Mouse (Mus musculus): ENCODE measurements at regions not wholly inside any gene's neighbourhood (a gene's known extent, or its start where the extent isn't known, plus 50 kb on each side); places are given as distances from the start of the nearest gene placed in this dataset.

GRCm38 (mm10) chr8:6140090-6140489 is 1034.9 kb upstream of the Slc10a2 start:
- 64% methylated on average over 1 of the region's 1 CpGs for WGBS
- no peaks in the 10 kb centered on the region for H3K4me1 ChIP-seq
- H3K27ac ChIP-seq = no peak overlapping the region
- no peaks in the 10 kb centered on the region for H3K27me3 ChIP-seq
- H3K36me3 ChIP-seq = no peaks in the 10 kb centered on the region
- H3K9ac ChIP-seq = no peak overlapping the region
- no peaks in the 10 kb centered on the region for H3K9me3 ChIP-seq
- ATAC-seq (ENCODE audit: insufficient number of reproducible peaks, insufficient read depth, low FRiP score, low TSS enrichment) = no peak
- no peak overlapping the region for H3K4me2 ChIP-seq (replicated peaks)
- H3K4me3 ChIP-seq = no peak overlapping the region

- H3K36me3 ChIP-seq = no peaks in the 10 kb centered on the region
- H3K9me3 ChIP-seq = no peaks in the 10 kb centered on the region
- H3K4me3 ChIP-seq = no peak overlapping the region
- H3K4me2 ChIP-seq (replicated peaks) = no peak overlapping the region
- H3K27me3 ChIP-seq = no peaks in the 10 kb centered on the region
- H3K4me1 ChIP-seq = no peaks in the 10 kb centered on the region
- no peak overlapping the region for H3K9ac ChIP-seq
- no peak overlapping the region for H3K27ac ChIP-seq
- 40% methylated on average over 4 of the region's 4 CpGs for WGBS
- ATAC-seq (ENCODE audit: insufficient number of reproducible peaks, insufficient read depth, low FRiP score, low TSS enrichment) = no peak
Measured at GRCm38 (mm10) chr8:6139171-6139570, 1034.0 kb upstream of the Slc10a2 start.

- 13% methylated on average over 3 of the region's 3 CpGs for WGBS
- H3K27me3 ChIP-seq = no peaks in the 10 kb centered on the region
- peak; percentile 84 for ATAC-seq (ENCODE audit: insufficient number of reproducible peaks, insufficient read depth, low FRiP score, low TSS enrichment)
- H3K9ac ChIP-seq = no peak overlapping the region
- no peaks in the 10 kb centered on the region for H3K4me1 ChIP-seq
- H3K4me2 ChIP-seq (replicated peaks) = no peak overlapping the region
- H3K27ac ChIP-seq = no peak overlapping the region
- no peaks in the 10 kb centered on the region for H3K36me3 ChIP-seq
- H3K4me3 ChIP-seq = no peak overlapping the region
- H3K9me3 ChIP-seq = no peaks in the 10 kb centered on the region
Measured at GRCm38 (mm10) chr8:6132243-6132751, 1027.1 kb upstream of the Slc10a2 start.

GRCm38 (mm10) chr8:6125265-6125664 is 1020.1 kb upstream of the Slc10a2 start:
- Histone ChIP-seq H3K4me1 (no peaks in the 10 kb centered on the region), H3K9me3 (no peaks in the 10 kb centered on the region), H3K27ac (no peak overlapping the region), H3K36me3 (no peaks in the 10 kb centered on the region), H3K4me3 (no peak overlapping the region), H3K4me2 (replicated peaks) (no peak overlapping the region), H3K9ac (no peak overlapping the region), H3K27me3 (no peaks in the 10 kb centered on the region)
- ATAC-seq (ENCODE audit: insufficient number of reproducible peaks, insufficient read depth, low FRiP score, low TSS enrichment) = no peak

- no peaks in the 10 kb centered on the region for H3K9me3 ChIP-seq
- H3K27ac ChIP-seq = no peak overlapping the region
- H3K9ac ChIP-seq = no peak overlapping the region
- H3K4me3 ChIP-seq = no peak overlapping the region
- no peaks in the 10 kb centered on the region for H3K27me3 ChIP-seq
- H3K36me3 ChIP-seq = no peaks in the 10 kb centered on the region
- H3K4me2 ChIP-seq (replicated peaks) = no peak overlapping the region
- H3K4me1 ChIP-seq = no peaks in the 10 kb centered on the region
- ATAC-seq (ENCODE audit: insufficient number of reproducible peaks, insufficient read depth, low FRiP score, low TSS enrichment) = no peak
Measured at GRCm38 (mm10) chr8:6119506-6119905, 1014.4 kb upstream of the Slc10a2 start.

- no peaks in the 10 kb centered on the region for H3K36me3 ChIP-seq
- no peak overlapping the region for H3K4me3 ChIP-seq
- H3K4me2 ChIP-seq (replicated peaks) = no peak overlapping the region
- H3K9me3 ChIP-seq = no peaks in the 10 kb centered on the region
- WGBS = 84% methylated on average over 2 of the region's 2 CpGs
- no peak overlapping the region for H3K27ac ChIP-seq
- no peak overlapping the region for H3K9ac ChIP-seq
- no peaks in the 10 kb centered on the region for H3K4me1 ChIP-seq
- H3K27me3 ChIP-seq = no peaks in the 10 kb centered on the region
- no peak for ATAC-seq (ENCODE audit: insufficient number of reproducible peaks, insufficient read depth, low FRiP score, low TSS enrichment)
Measured at GRCm38 (mm10) chr8:6111351-6111750, 1006.2 kb upstream of the Slc10a2 start.

- Histone ChIP-seq H3K27me3 (no peaks in the 10 kb centered on the region), H3K27ac (no peak overlapping the region), H3K4me3 (no peak overlapping the region), H3K4me2 (replicated peaks) (no peak overlapping the region), H3K9me3 (no peaks in the 10 kb centered on the region), H3K9ac (no peak overlapping the region), H3K4me1 (no peaks in the 10 kb centered on the region), H3K36me3 (no peaks in the 10 kb centered on the region)
- WGBS = 92% methylated on average over 4 of the region's 4 CpGs
- no peak for ATAC-seq (ENCODE audit: insufficient number of reproducible peaks, insufficient read depth, low FRiP score, low TSS enrichment)
Measured at GRCm38 (mm10) chr8:6090028-6090427, 984.9 kb upstream of the Slc10a2 start.

GRCm38 (mm10) chr8:6043939-6044577 is 938.9 kb upstream of the Slc10a2 start:
- Histone ChIP-seq H3K9me3 (no peaks in the 10 kb centered on the region), H3K4me1 (no peaks in the 10 kb centered on the region), H3K9ac (no peak overlapping the region), H3K27ac (no peak overlapping the region), H3K27me3 (no peaks in the 10 kb centered on the region), H3K4me3 (no peak overlapping the region), H3K36me3 (no peaks in the 10 kb centered on the region), H3K4me2 (replicated peaks) (no peak overlapping the region)
- ATAC-seq (ENCODE audit: insufficient number of reproducible peaks, insufficient read depth, low FRiP score, low TSS enrichment) = no peak
- WGBS = 21% methylated on average over 5 of the region's 5 CpGs

- Histone ChIP-seq H3K9ac (no peak overlapping the region), H3K4me2 (replicated peaks) (no peak overlapping the region), H3K4me1 (no peaks in the 10 kb centered on the region), H3K9me3 (no peaks in the 10 kb centered on the region), H3K36me3 (no peaks in the 10 kb centered on the region), H3K27ac (no peak overlapping the region), H3K27me3 (no peaks in the 10 kb centered on the region), H3K4me3 (no peak overlapping the region)
- WGBS = 59% methylated on average over 2 of the region's 2 CpGs
- no peak for ATAC-seq (ENCODE audit: insufficient number of reproducible peaks, insufficient read depth, low FRiP score, low TSS enrichment)
Measured at GRCm38 (mm10) chr8:6012206-6012605, 907.1 kb upstream of the Slc10a2 start.

- no peaks in the 10 kb centered on the region for H3K27me3 ChIP-seq
- no peak overlapping the region for H3K4me3 ChIP-seq
- no peaks in the 10 kb centered on the region for H3K36me3 ChIP-seq
- no peak overlapping the region for H3K9ac ChIP-seq
- H3K4me1 ChIP-seq = no peaks in the 10 kb centered on the region
- H3K9me3 ChIP-seq = no peaks in the 10 kb centered on the region
- no peak overlapping the region for H3K27ac ChIP-seq
- ATAC-seq (ENCODE audit: insufficient number of reproducible peaks, insufficient read depth, low FRiP score, low TSS enrichment) = no peak
- no peak overlapping the region for H3K4me2 ChIP-seq (replicated peaks)
Measured at GRCm38 (mm10) chr8:6011182-6011581, 906.0 kb upstream of the Slc10a2 start.

- Histone ChIP-seq H3K4me3 (no peak overlapping the region), H3K27me3 (no peaks in the 10 kb centered on the region), H3K9ac (no peak overlapping the region), H3K4me2 (replicated peaks) (no peak overlapping the region), H3K36me3 (no peaks in the 10 kb centered on the region), H3K9me3 (no peaks in the 10 kb centered on the region), H3K27ac (no peak overlapping the region), H3K4me1 (no peaks in the 10 kb centered on the region)
- ATAC-seq (ENCODE audit: insufficient number of reproducible peaks, insufficient read depth, low FRiP score, low TSS enrichment) = no peak
- 63% methylated on average over 2 of the region's 2 CpGs for WGBS
Measured at GRCm38 (mm10) chr8:6010712-6011111, 905.6 kb upstream of the Slc10a2 start.

- ATAC-seq (ENCODE audit: insufficient number of reproducible peaks, insufficient read depth, low FRiP score, low TSS enrichment) = no peak
- WGBS = 23% methylated on average over 1 of the region's 1 CpGs
- Histone ChIP-seq H3K27me3 (no peaks in the 10 kb centered on the region), H3K9me3 (peaks cover 1% of the 10 kb centered on the region; the same call in 1 of the 2 replicates), H3K36me3 (no peaks in the 10 kb centered on the region), H3K4me1 (no peaks in the 10 kb centered on the region), H3K9ac (no peak overlapping the region), H3K4me2 (replicated peaks) (no peak overlapping the region), H3K27ac (no peak overlapping the region), H3K4me3 (no peak overlapping the region)
Measured at GRCm38 (mm10) chr8:6002612-6003011, 897.5 kb upstream of the Slc10a2 start.

- 63% methylated on average over 6 of the region's 6 CpGs for WGBS
- H3K9ac ChIP-seq = no peak overlapping the region
- no peak for ATAC-seq (ENCODE audit: insufficient number of reproducible peaks, insufficient read depth, low FRiP score, low TSS enrichment)
- no peaks in the 10 kb centered on the region for H3K4me1 ChIP-seq
- no peaks in the 10 kb centered on the region for H3K36me3 ChIP-seq
- H3K4me3 ChIP-seq = no peak overlapping the region
- no peak overlapping the region for H3K27ac ChIP-seq
- H3K4me2 ChIP-seq (replicated peaks) = no peak overlapping the region
- no peaks in the 10 kb centered on the region for H3K27me3 ChIP-seq
- peaks cover 5% of the 10 kb centered on the region; the same call in 1 of the 2 replicates for H3K9me3 ChIP-seq
Measured at GRCm38 (mm10) chr8:5994846-5995245, 889.7 kb upstream of the Slc10a2 start.

All from embryonic facial prominence, embryonic 12.5 days (tissue).